Mouse (Mus musculus): ENCODE results near the gene Ano1.
A peak's percentile ranks its signal among the peaks of the same experiment; 100 is the strongest.

- TF ChIP-seq POLR2A (IDR thresholded peaks at IDR 0.05; ENCODE audit: borderline replicate concordance, extremely low read depth, insufficient read depth, insufficient read length, poor library complexity, severe bottlenecking): no peak
- TF ChIP-seq CTCF (IDR thresholded peaks at IDR 0.05; ENCODE audit: borderline replicate concordance, extremely low read depth, insufficient read depth, insufficient read length): peak; percentile 69; the same call in 1 of the 2 replicates
Observed at GRCm38 (mm10) chr7:144781337-144781736, 29.6 kb upstream of the Ano1 start.
